In the genomic region with DNA sequence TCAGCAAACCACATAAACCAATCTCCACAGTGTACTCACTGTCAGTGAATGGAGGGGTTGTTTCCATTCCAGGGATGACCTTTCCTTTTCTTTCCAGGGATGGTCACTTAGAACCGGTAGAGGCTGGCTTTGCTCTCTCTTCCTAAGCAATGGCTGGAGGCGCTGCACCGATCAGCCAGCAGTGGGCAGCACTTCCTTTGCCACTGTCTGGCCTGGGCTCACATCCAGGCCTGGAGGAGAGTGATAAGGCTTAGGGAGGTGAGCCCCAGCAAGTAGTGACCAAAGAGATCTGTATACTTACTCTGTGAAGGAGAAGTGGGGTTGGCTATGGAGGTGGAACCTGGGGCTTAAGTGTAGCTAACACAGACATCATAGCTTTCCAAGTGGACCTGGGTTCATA, we compare ENCODE assay signal across 10 mouse cellular contexts. TPM values are rescaled to one million over a fixed set of nuclear protein-coding genes. Genes with fewer than 3 reads are reported as not detected.
DNase-seq lines count a peak whose midpoint lies in the region; ATAC-seq and TF ChIP-seq lines count a peak whose summit lies in the region.
"Had no signal": no experiment of that assay in that cellular context is flagged by ENCODE, and none has a peak within 500 bp of the region (broad histone marks: within the 10 kb centered on the region; RNA-seq: fewer than 3 reads in every experiment).

No protein-coding gene starts in this region.

- H3K79me2 ChIP-seq in heart, adult 2 months (replicated peaks; ENCODE audit: control insufficient read depth, insufficient read depth, low read length), result no peaks in the 10 kb centered on the region

- intact Hi-C loops in heart, adult 2 months (cut with DNase I), result no loop called here

- no peak overlapping the region for H3K27ac ChIP-seq in heart, adult 2 months
- no peak overlapping the region for H3K27ac ChIP-seq in lung, postnatal 0 days (ENCODE audit: low read length)
- H3K27ac ChIP-seq: heart, embryonic 15.5 days had no signal

- TF ChIP-seq EP300 in heart, adult 2 months (IDR thresholded peaks at IDR 0.05; ENCODE audit: insufficient read depth, low read depth, low read length), result 0 out of 2 replicates have a peak, but pooled peaks have one; percentile 35
- TF ChIP-seq EP300 in lung, postnatal 0 days (IDR thresholded peaks at IDR 0.05), result no peak

- TF ChIP-seq POLR2A in heart, adult 2 months (IDR thresholded peaks at IDR 0.05; ENCODE audit: insufficient read depth, low read depth, low read length), result no peak

- TF ChIP-seq CTCF in heart, adult 2 months (IDR thresholded peaks at IDR 0.05), result peak; percentile 86
- peak; percentile 78 for TF ChIP-seq CTCF in lung, postnatal 0 days (IDR thresholded peaks at IDR 0.05)

- H3K27me3 ChIP-seq in heart, adult 2 months (ENCODE audit: control insufficient read depth, insufficient read depth, low read length), result no peaks in the 10 kb centered on the region
- H3K27me3 ChIP-seq in lung, postnatal 0 days (replicated peaks; ENCODE audit: insufficient read depth, low read length), result no peaks in the 10 kb centered on the region
- H3K27me3 ChIP-seq: heart, embryonic 15.5 days had no signal

- H3K4me1 ChIP-seq in heart, adult 2 months (ENCODE audit: control insufficient read depth, insufficient read depth, low read length), result peaks cover 2% of the 10 kb centered on the region
- no peaks in the 10 kb centered on the region for H3K4me1 ChIP-seq in lung, postnatal 0 days (ENCODE audit: insufficient read depth, low read depth, low read length)
- H3K4me1 ChIP-seq: heart, embryonic 15.5 days had no signal

- WGBS in heart, adult 2 months, result 7% methylated on average over 3 of the region's 3 CpGs
- WGBS in lung, postnatal 0 days, result 22% methylated on average over 3 of the region's 3 CpGs

- peak; percentile 42 to 60 for DNase-seq in heart, adult 2 months
- no peak for DNase-seq in heart, adult 11 months
- DNase-seq in ovary, postnatal 36 days (ENCODE audit: low spot score), result peak; percentile 31
- DNase-seq in ovary, postnatal 14 days (ENCODE audit: low spot score), result no peak
- peak; percentile 21 for DNase-seq in brain, adult 2 months (ENCODE audit: low read depth, low spot score)
- DNase-seq in lung, postnatal 0 days (ENCODE audit: low spot score), result peak; percentile 19
- no peak for DNase-seq in thymus, adult 18-20 months
- DNase-seq in frontal cortex, postnatal 25 days (ENCODE audit: low spot score in 2 of 2), result no peak

- H3K4me3 ChIP-seq in heart, adult 2 months, result no peak overlapping the region
- H3K4me3 ChIP-seq in lung, postnatal 0 days (ENCODE audit: low read depth, low read length), result no peak overlapping the region
- H3K4me3 ChIP-seq: heart, embryonic 15.5 days; megakaryocyte, embryonic 14.5 days had no signal

- H3K36me3 ChIP-seq in heart, adult 2 months (ENCODE audit: control insufficient read depth, insufficient read depth, low read length), result no peaks in the 10 kb centered on the region
- no peaks in the 10 kb centered on the region for H3K36me3 ChIP-seq in lung, postnatal 0 days (ENCODE audit: insufficient read depth, low read length)
- H3K36me3 ChIP-seq: heart, embryonic 15.5 days had no signal

- ATAC-seq in lung, postnatal 0 days, result no peak

- no peak overlapping the region for H3K4me2 ChIP-seq in lung, postnatal 0 days (replicated peaks; ENCODE audit: low read depth, low read length)
- H3K4me2 ChIP-seq: heart, embryonic 15.5 days had no signal

- no peak overlapping the region for H3K9ac ChIP-seq in heart, adult 2 months (ENCODE audit: low read depth, low read length)
- no peak overlapping the region for H3K9ac ChIP-seq in lung, postnatal 0 days (replicated peaks; ENCODE audit: low read depth)
- H3K9ac ChIP-seq: heart, embryonic 15.5 days had no signal

- H3K9me3 ChIP-seq in lung, postnatal 0 days (ENCODE audit: low read length), result no peaks in the 10 kb centered on the region
- H3K9me3 ChIP-seq: heart, embryonic 15.5 days; megakaryocyte, embryonic 14.5 days had no signal

RNA-seq across cellular contexts. Expression of a gene that starts 12.5 kb away (rescaled TPM):
- 10 to 100 TPM; 20.7 to 22.9 TPM for total RNA-seq in heart, adult 2 months (2021)
- 35.3 and 38.2 TPM in 2 replicates for polyA plus RNA-seq in heart, adult 2 months (2012; rRNA removed)
- not detected in 2 replicates for polyA plus RNA-seq in lung, postnatal 0 days (2015; fragmentation: Nextera tagmentation; extraction: Ambion mirVana)

Comparison
In these comparisons a context has a peak if more than half of its experiments do, and no peak if none do; other contexts are left out.
1. DNase-seq: peak in heart, adult 2 months (2 of 2), ovary, postnatal 36 days (single experiment), brain, adult 2 months (single experiment) and lung, postnatal 0 days (single experiment); none in heart, adult 11 months (single experiment), ovary, postnatal 14 days (single experiment), thymus, adult 18-20 months (0 of 2) and frontal cortex, postnatal 25 days (0 of 2).
2. RNA of a gene that starts 12.5 kb away (polyA plus RNA-seq): 35.3 to 38.2 TPM in heart, adult 2 months; not detected in lung, postnatal 0 days; every median in the first group is over 10 times any median in the second.